Mouse (Mus musculus): ENCODE measurements around the gene Stom.

The Stom gene

DNA sequence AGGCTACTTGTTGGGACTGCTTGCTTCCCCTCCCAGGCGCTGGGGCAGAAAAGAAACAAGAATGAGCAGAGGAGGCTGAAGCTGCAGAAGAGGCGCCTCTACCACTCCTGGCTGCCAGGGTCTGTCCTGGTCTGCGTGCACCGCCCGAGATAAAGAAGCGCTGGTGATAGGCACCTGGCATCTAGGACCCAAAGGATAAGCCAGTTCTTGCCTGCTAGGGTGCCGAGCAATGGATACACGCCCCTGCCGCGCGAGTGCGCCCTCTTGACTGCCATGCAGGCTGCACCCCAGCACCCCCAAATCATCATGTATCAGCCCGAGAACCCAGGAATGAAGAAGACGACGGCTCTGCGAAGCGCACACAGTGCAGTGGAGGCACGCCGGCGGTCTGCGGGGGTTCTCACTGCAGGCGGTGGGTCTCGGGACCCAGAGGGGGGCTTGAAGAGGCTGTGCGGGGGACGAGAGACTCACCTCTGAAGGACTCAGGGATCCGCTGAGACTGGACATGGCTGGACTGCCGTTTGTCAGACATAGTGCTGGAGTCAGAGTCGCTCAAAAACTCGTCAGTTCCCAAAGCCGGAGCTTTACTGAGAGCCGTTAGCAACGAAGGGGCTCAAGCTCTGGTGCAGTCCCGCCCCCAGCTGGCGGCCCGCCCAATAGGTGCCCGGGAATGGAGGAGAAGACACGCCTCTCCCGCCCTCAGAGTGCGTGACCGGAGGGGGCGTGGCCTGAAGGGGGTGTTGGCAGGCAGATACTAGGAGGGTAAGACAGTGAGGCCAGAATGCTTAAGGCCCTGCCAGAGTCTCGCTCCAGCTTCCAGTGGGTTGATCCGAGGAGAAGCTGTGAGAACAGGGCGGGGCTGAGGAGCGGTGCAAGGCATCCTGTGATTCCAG lies at the start of gene Stom:
Gene Stom (minus strand): TSS at position 589 of the 893 bp plus-strand sequence.
- DNase-seq (ENCODE audit: low spot score in 2 of 2): peak; percentile 100

DNA sequence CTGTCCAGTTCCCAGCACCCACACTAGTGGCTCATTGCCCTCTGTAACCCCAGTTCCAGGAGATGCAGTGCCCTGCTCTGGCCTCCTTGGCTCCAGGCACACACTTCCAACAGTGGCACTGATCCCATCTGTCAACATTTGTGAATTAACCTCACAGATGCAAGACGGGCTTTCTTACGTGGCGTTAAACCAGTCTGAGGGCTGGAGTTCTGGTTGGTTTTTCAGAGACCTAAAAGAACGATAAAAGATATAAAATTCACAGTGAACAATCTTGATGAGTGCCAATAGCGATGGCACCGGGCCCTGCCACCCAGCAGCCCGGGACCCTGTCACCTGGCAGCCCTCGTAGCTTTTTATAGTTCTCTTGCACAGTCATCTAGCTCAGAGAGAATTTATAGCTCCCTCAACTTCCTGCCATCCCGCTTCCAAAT lies 48.7 kb upstream of the Stom start:
- DNase-seq (ENCODE audit: low spot score in 2 of 2): no peak

DNA sequence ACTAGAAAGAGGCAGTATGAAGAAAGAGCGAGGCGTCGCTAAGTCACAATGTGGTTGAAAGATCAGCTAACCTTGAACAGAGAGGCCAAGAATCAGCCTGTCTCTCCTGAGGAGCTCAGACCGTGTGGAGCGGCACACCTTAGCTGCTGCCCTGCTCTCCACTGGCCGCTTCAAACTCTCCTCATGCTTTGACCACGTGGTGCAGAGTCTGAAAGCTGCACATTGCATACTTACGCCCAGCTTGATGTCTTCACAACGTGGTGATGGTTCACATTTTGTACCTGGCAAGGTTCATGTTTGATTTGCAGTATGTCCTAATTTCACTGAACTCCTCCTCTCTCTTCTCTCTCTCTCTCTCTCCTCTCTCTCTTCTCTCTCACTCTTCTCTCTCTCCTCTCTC lies 42.5 kb upstream of the Stom start:
- no peak for DNase-seq (ENCODE audit: low spot score in 2 of 2)

DNA sequence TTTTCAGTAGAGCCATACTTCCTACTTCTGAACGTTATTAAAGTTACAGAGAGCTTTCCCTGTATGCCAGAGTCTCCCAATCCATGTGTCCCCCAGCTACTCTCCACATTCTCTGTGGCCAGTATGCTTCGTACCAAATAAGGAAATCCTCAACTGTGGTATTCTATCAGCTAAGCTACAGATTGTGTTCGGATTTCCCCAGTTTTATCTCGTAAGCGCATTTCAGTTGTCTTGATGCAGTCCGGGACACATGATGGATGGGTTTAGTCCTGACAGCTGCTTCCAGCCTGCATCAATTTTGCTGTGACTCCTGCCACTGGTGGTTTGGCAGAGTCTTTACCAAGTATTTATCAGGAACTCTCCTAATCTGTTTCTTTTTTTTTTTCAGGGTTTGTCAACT lies 40.8 kb upstream of the Stom start:
- DNase-seq (ENCODE audit: low spot score in 2 of 2): no peak

DNA sequence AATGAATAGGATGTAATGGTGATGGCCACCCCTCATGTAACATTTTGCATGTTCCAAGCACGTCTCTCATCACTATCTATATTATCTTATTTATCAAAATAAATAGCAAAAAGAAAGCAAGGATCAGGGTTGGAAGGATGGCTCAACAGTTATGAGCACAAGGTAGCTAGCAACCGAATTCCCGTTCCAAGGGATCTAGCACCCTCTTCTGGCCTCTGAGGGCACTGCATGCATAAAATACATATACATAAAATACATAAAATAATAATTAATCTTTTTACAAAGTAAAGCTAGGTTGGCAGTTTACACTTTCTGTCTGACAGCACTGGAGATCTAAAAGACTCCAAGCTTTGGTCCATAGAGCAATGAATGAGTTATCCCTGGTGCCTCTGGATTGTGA lies 36.2 kb upstream of the Stom start:
- DNase-seq (ENCODE audit: low spot score in 2 of 2): peak; percentile 48 to 78

GRCm38 (mm10) chr2:35370686-35371085 lies 33.9 kb upstream of the Stom start:
- DNase-seq (ENCODE audit: low spot score in 2 of 2): no peak

DNA sequence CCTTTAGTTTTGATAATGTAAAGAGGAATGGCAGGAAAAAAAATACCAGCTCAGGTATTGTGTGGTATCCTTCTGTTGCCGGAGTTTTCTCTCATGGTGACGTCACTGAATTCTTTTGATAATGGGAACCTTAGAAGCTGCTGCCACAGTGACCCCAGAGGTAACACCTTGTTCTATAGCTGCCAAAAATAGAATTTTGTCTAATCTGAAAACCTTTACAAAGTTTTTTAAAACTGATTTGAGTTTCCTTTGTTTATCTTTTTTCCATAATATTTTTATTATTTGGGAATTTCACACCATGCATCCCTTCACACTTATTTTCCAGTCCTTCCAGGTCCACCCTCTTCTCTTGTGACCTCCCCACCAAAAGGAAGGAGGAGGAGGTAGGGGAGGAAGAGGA lies 30.9 kb upstream of the Stom start, which contains the start of gene 4930568D16Rik:
Gene 4930568D16Rik (minus strand): TSS at position 101 of the 400 bp plus-strand sequence.
- DNase-seq (ENCODE audit: low spot score in 2 of 2): no peak

DNA sequence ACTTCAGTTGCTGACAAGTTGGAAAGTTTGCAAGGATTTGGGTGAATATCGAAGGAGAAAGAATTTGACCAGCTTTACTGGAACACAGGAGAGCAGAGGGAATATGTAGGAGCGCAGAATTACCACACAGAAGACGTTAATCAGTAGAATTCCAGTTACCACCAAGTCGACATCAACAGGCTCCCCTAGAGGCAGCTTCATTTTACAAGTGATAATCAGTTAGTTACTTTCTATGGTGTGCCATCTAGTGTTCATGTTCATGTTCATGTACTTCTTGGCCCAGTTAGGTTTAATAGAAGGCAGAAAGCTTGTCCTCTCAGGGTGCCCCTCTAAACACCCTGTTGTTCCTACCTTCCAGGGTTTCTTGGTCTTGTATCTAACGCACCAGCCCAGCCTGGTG lies 12.4 kb upstream of the Stom start:
- no peak for DNase-seq (ENCODE audit: low spot score in 2 of 2)

GRCm38 (mm10) chr2:35345984-35346383 lies 9.2 kb upstream of the Stom start:
- DNase-seq (ENCODE audit: low spot score in 2 of 2): no peak

DNA sequence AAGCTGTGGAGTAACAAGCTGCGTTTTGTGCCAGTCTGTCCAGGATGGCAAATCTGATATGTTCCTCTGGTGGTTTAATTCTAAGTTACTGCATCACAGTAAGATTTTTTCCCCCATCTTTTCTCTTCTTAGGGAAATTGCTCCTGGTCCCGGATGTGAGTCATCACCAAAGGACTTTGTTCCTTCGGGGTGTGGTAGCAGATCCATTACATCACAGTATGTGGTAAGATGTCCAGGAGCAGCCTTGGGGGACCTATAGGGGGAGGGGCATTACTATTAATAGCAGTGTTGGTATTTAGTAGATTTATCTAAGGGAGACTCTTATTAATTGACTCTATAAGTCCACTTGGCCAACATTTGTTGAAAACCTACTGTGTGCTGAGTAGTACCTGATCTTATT lies 5.8 kb upstream of the Stom start:
- no peak for DNase-seq (ENCODE audit: low spot score in 2 of 2)

- no peak for DNase-seq (ENCODE audit: low spot score in 2 of 2)
These were observed 1.9 kb upstream of the Stom start for GRCm38 (mm10) chr2:35338707-35339106.

- DNase-seq (ENCODE audit: low spot score in 2 of 2): no peak
These were observed 1.3 kb upstream of the Stom start for GRCm38 (mm10) chr2:35338036-35338435.

GRCm38 (mm10) chr2:35337419-35337818 lies 643 bp upstream of the Stom start:
- DNase-seq (ENCODE audit: low spot score in 2 of 2): peak in 1 of 2 experiments; percentile 12

- DNase-seq (ENCODE audit: low spot score in 2 of 2): peak in 1 of 2 experiments; percentile 39
These were observed 1.2 kb downstream of the Stom start for GRCm38 (mm10) chr2:35335620-35336019.

- peak in 1 of 2 experiments; percentile 29 for DNase-seq (ENCODE audit: low spot score in 2 of 2)
These were observed 3.1 kb downstream of the Stom start for GRCm38 (mm10) chr2:35333670-35334069.

- no peak for DNase-seq (ENCODE audit: low spot score in 2 of 2)
These were observed 5.6 kb downstream of the Stom start for GRCm38 (mm10) chr2:35331205-35331604.

DNA sequence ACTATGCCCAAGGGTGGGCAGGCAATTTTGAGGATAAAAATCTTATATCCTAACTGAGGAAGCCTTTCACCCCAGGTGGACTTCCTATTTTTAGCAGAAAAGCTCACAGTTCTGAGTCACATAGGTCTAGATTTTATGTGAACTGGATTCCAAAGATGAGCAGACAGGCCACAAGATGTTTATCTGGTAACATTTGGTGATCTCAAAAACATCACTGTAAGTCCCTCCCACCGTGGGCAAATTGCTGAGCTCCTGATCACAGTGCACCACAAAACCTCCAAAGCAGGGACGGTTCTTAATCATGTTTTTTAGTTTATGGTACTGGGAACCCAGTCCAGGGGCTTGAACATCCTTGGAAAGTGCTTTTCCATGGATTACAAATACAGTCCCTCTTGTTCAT lies 7.7 kb downstream of the Stom start:
- no peak for DNase-seq (ENCODE audit: low spot score in 2 of 2)

- DNase-seq (ENCODE audit: low spot score in 2 of 2): peak in 1 of 2 experiments; percentile 57
These were observed 8.5 kb downstream of the Stom start for GRCm38 (mm10) chr2:35328064-35328792.

GRCm38 (mm10) chr2:35327583-35327982 lies 9.2 kb downstream of the Stom start:
- DNase-seq (ENCODE audit: low spot score in 2 of 2): peak; percentile 60 to 61

- DNase-seq (ENCODE audit: low spot score in 2 of 2): no peak
These were observed 9.8 kb downstream of the Stom start for GRCm38 (mm10) chr2:35326931-35327330.

DNA sequence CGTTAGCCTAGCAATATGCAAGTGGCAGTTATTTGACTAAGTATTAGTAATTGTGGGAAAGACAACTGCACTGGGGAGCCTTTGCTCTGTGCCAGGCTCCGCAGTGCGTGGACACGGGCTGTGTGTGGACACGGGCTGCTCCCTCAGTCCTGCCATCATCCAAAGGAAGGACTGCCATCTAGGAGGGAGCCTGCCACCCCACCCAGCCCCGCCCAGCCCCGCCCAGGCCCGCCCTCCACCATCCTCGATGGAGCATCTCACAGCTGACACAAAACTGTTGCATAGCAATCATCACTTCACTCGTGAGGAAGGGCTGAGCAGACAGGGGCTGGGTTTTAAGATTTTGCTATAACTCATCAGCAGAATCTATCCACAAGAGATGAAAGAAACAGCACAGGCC lies 10.8 kb downstream of the Stom start:
- DNase-seq (ENCODE audit: low spot score in 2 of 2): peak in 1 of 2 experiments; percentile 42

GRCm38 (mm10) chr2:35322404-35323164 lies 14.2 kb downstream of the Stom start:
- DNase-seq (ENCODE audit: low spot score in 2 of 2): peak; percentile 75 to 90
